ENCODE assay signal across 9 mouse cellular contexts in the genomic region with DNA sequence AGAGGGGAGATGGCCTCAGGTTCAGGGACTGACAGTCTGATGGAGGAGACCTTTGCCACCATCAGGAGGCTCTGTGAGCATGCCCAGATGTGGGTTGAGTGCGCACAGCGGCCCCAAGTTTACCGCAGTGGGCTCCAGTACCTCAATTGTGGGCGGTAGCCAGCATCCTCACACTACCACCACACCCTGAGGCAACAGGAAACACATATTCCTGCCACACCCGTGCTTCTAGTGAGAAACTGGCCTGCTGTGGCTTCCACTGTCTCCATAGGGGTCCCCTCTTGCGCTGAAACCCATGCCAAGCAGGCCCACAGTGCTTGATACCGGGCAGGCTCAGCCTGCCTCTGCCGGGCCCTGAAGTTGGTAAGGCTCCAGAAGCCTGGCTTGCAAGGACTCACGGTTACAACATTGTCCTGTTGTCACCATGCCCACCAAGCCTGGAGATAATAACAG. TPM values are rescaled to one million over a fixed set of nuclear protein-coding genes. Genes with fewer than 3 reads are reported as not detected.
A peak's percentile ranks its signal among the peaks of the same experiment; 100 is the strongest.
DNase-seq lines count a peak whose midpoint lies in the region; ATAC-seq and TF ChIP-seq lines count a peak whose summit lies in the region.
"Had no signal": no experiment of that assay in that cellular context is flagged by ENCODE, and none has a peak within 500 bp of the region (broad histone marks: within the 10 kb centered on the region; RNA-seq: fewer than 3 reads in every experiment).

No protein-coding gene starts in this region.

- DNase-seq in kidney, adult 9 months, result no peak
- peak; percentile 45 for DNase-seq in adrenal gland, postnatal 25 days
- DNase-seq in heart, postnatal 0 days (ENCODE audit: low spot score), result peak; percentile 31
- DNase-seq in lung, adult 18-20 months, result peak; percentile 61 to 65
- no peak for DNase-seq in stomach, postnatal 0 days (ENCODE audit: low spot score)
- no peak for DNase-seq in layer of hippocampus, postnatal 25 days (ENCODE audit: extremely low spot score in 1 of 2, low spot score in 1 of 2)
- DNase-seq in cerebellum, adult 9-11 months, result no peak

- H3K27ac ChIP-seq in kidney, embryonic 14.5 days (ENCODE audit: low read depth, low read length), result peak overlapping the region; percentile 55; the same call in 1 of the 2 replicates
- peak overlapping the region; percentile 77 for H3K27ac ChIP-seq in heart, postnatal 0 days (ENCODE audit: low read depth)
- peak overlapping the region; percentile 91 for H3K27ac ChIP-seq in stomach, postnatal 0 days (replicated peaks)
- H3K27ac ChIP-seq: neural tube, embryonic 12.5 days had no signal

- peak overlapping the region; percentile 22 for H3K4me2 ChIP-seq in kidney, embryonic 14.5 days (replicated peaks; ENCODE audit: low read depth, low read length)
- H3K4me2 ChIP-seq in heart, postnatal 0 days (ENCODE audit: low read depth, low read length), result peak overlapping the region; percentile 27; the same call in 1 of the 2 replicates
- H3K4me2 ChIP-seq in stomach, postnatal 0 days (replicated peaks; ENCODE audit: low read depth), result 0 out of 2 replicates have a peak overlapping the region, but pooled peaks have one; percentile 2

- H3K36me3 ChIP-seq in kidney, embryonic 14.5 days (ENCODE audit: control insufficient read depth, insufficient read depth, low read length), result no peaks in the 10 kb centered on the region
- no peaks in the 10 kb centered on the region for H3K36me3 ChIP-seq in heart, postnatal 0 days (replicated peaks; ENCODE audit: control insufficient read depth, insufficient read depth, low read length)
- H3K36me3 ChIP-seq in stomach, postnatal 0 days (ENCODE audit: control insufficient read depth, insufficient read depth, low read length), result no peaks in the 10 kb centered on the region
- H3K36me3 ChIP-seq: neural tube, embryonic 12.5 days had no signal

- TF ChIP-seq CTCF in heart, postnatal 0 days (IDR thresholded peaks at IDR 0.05; ENCODE audit: low read depth), result no peak
- TF ChIP-seq CTCF in stomach, postnatal 0 days (IDR thresholded peaks at IDR 0.05; ENCODE audit: low read depth), result no peak

- H3K4me1 ChIP-seq in kidney, embryonic 14.5 days (ENCODE audit: control insufficient read depth, insufficient read depth, low read length), result peaks cover 20% of the 10 kb centered on the region; the same call in 1 of the 2 replicates
- peaks cover 13% of the 10 kb centered on the region; the same call in 1 of the 2 replicates for H3K4me1 ChIP-seq in heart, postnatal 0 days (ENCODE audit: control insufficient read depth, insufficient read depth)
- peaks cover 8% of the 10 kb centered on the region for H3K4me1 ChIP-seq in stomach, postnatal 0 days (replicated peaks; ENCODE audit: control insufficient read depth, insufficient read depth)

- TF ChIP-seq EP300 in heart, postnatal 0 days (IDR thresholded peaks at IDR 0.05; ENCODE audit: low read depth), result no peak
- no peak for TF ChIP-seq EP300 in stomach, postnatal 0 days (optimal IDR thresholded peaks at IDR 0.05)

- no peaks in the 10 kb centered on the region for H3K9me3 ChIP-seq in kidney, embryonic 14.5 days (ENCODE audit: control insufficient read depth, low read length)
- H3K9me3 ChIP-seq in heart, postnatal 0 days (replicated peaks; ENCODE audit: control insufficient read depth, low read length), result no peaks in the 10 kb centered on the region
- H3K9me3 ChIP-seq in stomach, postnatal 0 days (ENCODE audit: control insufficient read depth, low read length), result no peaks in the 10 kb centered on the region
- H3K9me3 ChIP-seq: neural tube, embryonic 12.5 days had no signal

- H3K27me3 ChIP-seq in kidney, embryonic 14.5 days (ENCODE audit: control insufficient read depth, insufficient read depth, low read length), result no peaks in the 10 kb centered on the region
- no peaks in the 10 kb centered on the region for H3K27me3 ChIP-seq in heart, postnatal 0 days (ENCODE audit: control insufficient read depth, insufficient read depth, low read length)
- no peaks in the 10 kb centered on the region for H3K27me3 ChIP-seq in stomach, postnatal 0 days (ENCODE audit: control insufficient read depth, insufficient read depth, low read length)

- H3K9ac ChIP-seq in kidney, embryonic 14.5 days (ENCODE audit: low read depth, low read length), result no peak overlapping the region
- no peak overlapping the region for H3K9ac ChIP-seq in heart, postnatal 0 days (replicated peaks; ENCODE audit: low read depth, low read length)
- H3K9ac ChIP-seq in stomach, postnatal 0 days (ENCODE audit: low read length), result no peak overlapping the region
- H3K9ac ChIP-seq: neural tube, embryonic 12.5 days had no signal

- 0 out of 2 replicates have a peak, but pooled peaks have one; percentile 1 for ATAC-seq in kidney, embryonic 14.5 days (ENCODE audit: low FRiP score, low TSS enrichment)
- ATAC-seq in heart, postnatal 0 days (ENCODE audit: insufficient read depth, low read depth), result peak; percentile 40
- ATAC-seq in stomach, postnatal 0 days (ENCODE audit: low FRiP score, low TSS enrichment), result peak; percentile 70

- H3K4me3 ChIP-seq in kidney, embryonic 14.5 days (ENCODE audit: low read length), result no peak overlapping the region
- no peak overlapping the region for H3K4me3 ChIP-seq in heart, postnatal 0 days (ENCODE audit: low read depth, low read length)
- H3K4me3 ChIP-seq in stomach, postnatal 0 days (ENCODE audit: low read depth, low read length), result no peak overlapping the region
- H3K4me3 ChIP-seq: neural tube, embryonic 12.5 days had no signal

- WGBS in kidney, embryonic 14.5 days, result 61% methylated on average over 9 of the region's 9 CpGs
- 33% methylated on average over 9 of the region's 9 CpGs for WGBS in heart, postnatal 0 days
- WGBS in stomach, postnatal 0 days, result 38% methylated on average over 9 of the region's 9 CpGs

RNA-seq across cellular contexts. Expression of a gene that starts 30.6 kb away (rescaled TPM):
- 3.8 and 5.3 TPM in 2 replicates for polyA plus RNA-seq in kidney, embryonic 14.5 days (2014; fragmentation: Nextera tagmentation; extraction: Ambion mirVana)
- 16.7 and 22.0 TPM in 2 replicates for total RNA-seq in adrenal gland, postnatal 25 days (2021)
- total RNA-seq in heart, postnatal 0 days (2014; rRNA removed; ENCODE audit: low replicate concordance), result 14.8 and 21.2 TPM in 2 replicates
- 3.8 TPM in 2 replicates for polyA plus RNA-seq in heart, postnatal 0 days (2015; fragmentation: Nextera tagmentation; extraction: Ambion mirVana)
- 1.5 TPM in 2 replicates for polyA plus RNA-seq in stomach, postnatal 0 days (2015; fragmentation: Nextera tagmentation; extraction: Ambion mirVana)
- 10 to 100 TPM; 20.9 to 22.3 TPM for total RNA-seq in layer of hippocampus, postnatal 25 days (2021)

RNA-seq across cellular contexts. Expression of a gene that starts 33.2 kb away (rescaled TPM):
- polyA plus RNA-seq in kidney, embryonic 14.5 days (2014; fragmentation: Nextera tagmentation; extraction: Ambion mirVana), result 10.7 and 19.9 TPM in 2 replicates
- 42.4 and 43.3 TPM in 2 replicates for total RNA-seq in adrenal gland, postnatal 25 days (2021)
- 9.4 and 31.8 TPM in 2 replicates for total RNA-seq in heart, postnatal 0 days (2014; rRNA removed; ENCODE audit: low replicate concordance)
- polyA plus RNA-seq in heart, postnatal 0 days (2015; fragmentation: Nextera tagmentation; extraction: Ambion mirVana), result 11.6 and 12.3 TPM in 2 replicates
- polyA plus RNA-seq in stomach, postnatal 0 days (2015; fragmentation: Nextera tagmentation; extraction: Ambion mirVana), result 18.8 and 19.5 TPM in 2 replicates
- total RNA-seq in layer of hippocampus, postnatal 25 days (2021), result 1 to 10 TPM; 2.7 to 3.7 TPM

Comparison
In these comparisons a context has a peak if more than half of its experiments do, and no peak if none do; other contexts are left out.
1. ATAC-seq: peak in every context shown above with its lines; median percentile 70 in stomach, postnatal 0 days; 40 in heart, postnatal 0 days; 1 in kidney, embryonic 14.5 days.
2. DNase-seq: peak in adrenal gland, postnatal 25 days (single experiment), heart, postnatal 0 days (single experiment) and lung, adult 18-20 months (2 of 2); none in kidney, adult 9 months (single experiment), stomach, postnatal 0 days (single experiment), layer of hippocampus, postnatal 25 days (0 of 2) and cerebellum, adult 9-11 months (single experiment).
3. Peak in every context shown above with its lines, with median percentiles within 50 percentile points of each other: H3K27ac ChIP-seq and H3K4me2 ChIP-seq.